Mouse (Mus musculus): Measurements from ENCODE around the gene Prrt4.
"Not testable (repeated sequence)": the region's sequence is repeated elsewhere in the genome, so short reads cannot be mapped to it uniquely, and the experiment has no call there.

Gene Prrt4

GRCm38 (mm10) chr6:29178888-29179658 is at the start of gene Prrt4:
Gene Prrt4, minus strand, starts transcription at chr6:29179584.
- DNase-seq (ENCODE audit: low spot score in 2 of 2): no peak

GRCm38 (mm10) chr6:29217717-29218116 is 38.3 kb upstream of the Prrt4 start:
- DNase-seq (ENCODE audit: low spot score in 2 of 2): not testable (repeated sequence)

GRCm38 (mm10) chr6:29215881-29216501 is 36.6 kb upstream of the Prrt4 start, which contains the start of gene Impdh1:
Gene Impdh1, minus strand, starts transcription at chr6:29216364.
- DNase-seq (ENCODE audit: low spot score in 2 of 2): peak; percentile 71 to 83

- DNase-seq (ENCODE audit: low spot score in 2 of 2): no peak
Measured at GRCm38 (mm10) chr6:29215181-29215580, 35.8 kb upstream of the Prrt4 start.

GRCm38 (mm10) chr6:29214776-29215175 is 35.4 kb upstream of the Prrt4 start:
- no peak for DNase-seq (ENCODE audit: low spot score in 2 of 2)

- DNase-seq (ENCODE audit: low spot score in 2 of 2): no peak
Measured at GRCm38 (mm10) chr6:29214245-29214644, 34.9 kb upstream of the Prrt4 start.

- DNase-seq (ENCODE audit: low spot score in 2 of 2): no peak
Measured at GRCm38 (mm10) chr6:29213436-29213835, 34.1 kb upstream of the Prrt4 start.

- peak; percentile 59 to 81 for DNase-seq (ENCODE audit: low spot score in 2 of 2)
Measured at GRCm38 (mm10) chr6:29211806-29212492, 32.6 kb upstream of the Prrt4 start.

- no peak for DNase-seq (ENCODE audit: low spot score in 2 of 2)
Measured at GRCm38 (mm10) chr6:29211146-29211545, 31.8 kb upstream of the Prrt4 start.

- no peak for DNase-seq (ENCODE audit: low spot score in 2 of 2)
Measured at GRCm38 (mm10) chr6:29210231-29210936, 31.0 kb upstream of the Prrt4 start.

GRCm38 (mm10) chr6:29208178-29208577 is 28.8 kb upstream of the Prrt4 start:
- no peak for DNase-seq (ENCODE audit: low spot score in 2 of 2)

GRCm38 (mm10) chr6:29207017-29207416 is 27.6 kb upstream of the Prrt4 start:
- no peak for DNase-seq (ENCODE audit: low spot score in 2 of 2)

GRCm38 (mm10) chr6:29206006-29206405 is 26.6 kb upstream of the Prrt4 start:
- DNase-seq (ENCODE audit: low spot score in 2 of 2): no peak

GRCm38 (mm10) chr6:29204932-29205614 is 25.7 kb upstream of the Prrt4 start:
- peak in 1 of 2 experiments; percentile 48 for DNase-seq (ENCODE audit: low spot score in 2 of 2)

- no peak for DNase-seq (ENCODE audit: low spot score in 2 of 2)
Measured at GRCm38 (mm10) chr6:29203861-29204585, 24.6 kb upstream of the Prrt4 start.

GRCm38 (mm10) chr6:29203096-29203495 is 23.7 kb upstream of the Prrt4 start:
- DNase-seq (ENCODE audit: low spot score in 2 of 2): no peak

GRCm38 (mm10) chr6:29201988-29202387 is 22.6 kb upstream of the Prrt4 start:
- DNase-seq (ENCODE audit: low spot score in 2 of 2): no peak

GRCm38 (mm10) chr6:29201341-29201740 is 22.0 kb upstream of the Prrt4 start:
- DNase-seq (ENCODE audit: low spot score in 2 of 2): no peak

GRCm38 (mm10) chr6:29200496-29200895 is 21.1 kb upstream of the Prrt4 start:
- no peak for DNase-seq (ENCODE audit: low spot score in 2 of 2)

- no peak for DNase-seq (ENCODE audit: low spot score in 2 of 2)
Measured at GRCm38 (mm10) chr6:29199223-29199855, 20.0 kb upstream of the Prrt4 start.

All from spleen, postnatal 10 days (tissue).